Mouse (Mus musculus): ENCODE measurements around the gene Tcp11l2.

GRCm38 (mm10) chr10:84576395-84577070 lies at the start of gene Tcp11l2:
- no peak for TF ChIP-seq POLR2A (IDR thresholded peaks at IDR 0.05; ENCODE audit: control insufficient read depth, low read depth, low read length)
- TF ChIP-seq CTCF (IDR thresholded peaks at IDR 0.05; ENCODE audit: control insufficient read depth, insufficient read depth, insufficient replicate concordance, low read depth, low read length): no peak
